Mouse (Mus musculus) lung, adult 18-20 months (tissue): Measurements from ENCODE around the gene Cast.

Experiments
- DNase-seq, 2 experiments: peaks; one replicate each; pipeline ENCODE4 v3.0.0; 2022; ENCODE audit warnings: mixed read lengths in 2 of 2

Gene Cast

DNA sequence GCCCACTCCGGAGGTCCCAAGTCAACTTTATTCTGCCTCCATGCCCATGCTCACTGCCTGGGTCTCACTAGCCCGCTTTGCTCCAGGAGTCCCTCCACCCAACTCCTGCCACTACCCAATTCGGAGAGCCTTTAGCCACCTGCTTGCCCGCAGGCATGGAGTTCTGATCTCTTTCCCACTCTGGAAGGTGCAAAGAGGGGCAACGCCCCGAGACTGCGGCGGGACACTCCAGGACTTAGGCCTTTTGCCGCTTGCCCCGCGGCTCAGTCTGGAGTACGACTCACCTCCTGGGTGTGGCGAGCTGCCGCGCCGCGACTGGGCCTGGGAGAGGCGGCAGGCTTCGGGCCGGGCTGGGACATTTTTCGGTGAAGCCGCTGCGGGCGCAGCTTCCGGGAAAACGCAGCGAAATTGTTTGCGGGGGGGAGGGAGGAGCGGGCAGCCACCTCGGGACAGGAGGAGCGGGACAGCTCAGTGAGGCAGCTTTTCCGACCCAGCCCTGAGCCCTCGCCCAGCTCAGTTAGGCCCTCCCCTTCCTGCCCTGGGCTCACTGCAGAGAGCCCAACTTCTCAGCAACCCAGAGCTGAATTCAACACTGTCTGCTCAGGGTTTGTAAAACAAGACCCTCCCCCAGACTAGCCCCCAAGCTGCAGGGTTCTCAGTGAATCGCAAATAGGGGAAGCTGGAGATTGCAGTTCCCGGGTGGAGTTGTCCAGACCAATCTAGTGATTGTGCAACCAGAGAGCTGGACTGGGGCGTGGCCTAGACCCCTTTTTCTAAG, at the start of gene Cast:
TSS of gene Cast (minus strand) at position 659 of the 778 bp plus-strand sequence.
- peak; percentile 73 to 79 for DNase-seq

DNA sequence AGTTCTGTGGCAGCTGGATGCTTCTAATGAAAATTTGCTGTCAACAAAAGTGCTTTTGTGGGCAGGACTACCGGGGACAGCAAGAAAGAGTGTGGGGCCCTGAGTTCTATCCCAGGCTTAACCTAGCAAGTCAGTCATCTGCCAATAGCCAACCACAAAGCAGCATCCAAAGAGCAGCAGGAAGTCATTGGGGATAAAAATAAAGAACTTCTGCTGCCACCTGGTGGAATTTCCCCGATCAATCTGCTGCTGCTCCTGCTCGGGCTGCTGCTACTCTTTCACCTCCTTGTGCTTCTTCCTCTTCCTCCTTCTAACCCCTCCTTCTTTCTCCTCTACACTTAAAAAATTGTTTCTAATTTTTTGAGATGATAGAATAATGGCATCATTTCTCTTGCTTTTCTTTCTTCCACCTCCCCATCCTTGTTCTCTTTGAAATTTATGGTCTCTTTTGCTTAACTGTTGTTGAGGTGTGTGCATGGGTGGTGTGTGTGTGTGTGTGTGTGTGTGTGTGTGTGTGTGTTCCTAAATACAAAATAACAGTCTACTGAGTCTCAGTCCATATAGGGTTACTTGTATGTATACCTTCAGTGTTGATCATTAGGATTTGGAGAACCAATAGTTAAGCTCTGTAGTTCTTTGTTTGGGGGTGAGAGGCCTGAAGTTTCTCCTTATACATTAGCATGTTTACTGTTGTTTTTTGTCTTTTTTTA, 45.9 kb upstream of the Cast start:
- DNase-seq, result peak; percentile 70 to 74

GRCm38 (mm10) chr13:74850823-74851222, 42.2 kb upstream of the Cast start:
- no peak for DNase-seq

GRCm38 (mm10) chr13:74845886-74846285, 37.3 kb upstream of the Cast start:
- no peak for DNase-seq

DNA sequence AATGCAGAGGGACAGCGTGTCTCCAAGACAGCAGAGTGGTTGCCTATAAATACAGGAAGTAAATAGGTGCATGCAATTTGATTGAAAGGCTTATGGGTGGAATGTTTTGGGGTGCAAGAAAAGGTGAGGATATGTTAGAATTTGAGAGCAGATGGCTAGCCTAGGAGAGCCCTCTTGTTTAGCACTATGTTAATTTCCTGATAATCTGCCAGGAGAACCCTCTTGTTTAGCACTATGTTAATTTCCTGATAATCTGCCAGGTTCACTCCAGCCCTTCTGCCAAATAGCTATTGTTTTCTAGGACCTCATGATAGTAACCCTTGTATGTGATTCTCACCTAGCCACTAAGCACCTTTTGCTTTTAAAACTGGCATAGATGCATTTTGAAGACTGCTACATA, 25.9 kb upstream of the Cast start:
- DNase-seq, result no peak

GRCm38 (mm10) chr13:74822095-74822494, 13.5 kb upstream of the Cast start:
- no peak for DNase-seq

DNA sequence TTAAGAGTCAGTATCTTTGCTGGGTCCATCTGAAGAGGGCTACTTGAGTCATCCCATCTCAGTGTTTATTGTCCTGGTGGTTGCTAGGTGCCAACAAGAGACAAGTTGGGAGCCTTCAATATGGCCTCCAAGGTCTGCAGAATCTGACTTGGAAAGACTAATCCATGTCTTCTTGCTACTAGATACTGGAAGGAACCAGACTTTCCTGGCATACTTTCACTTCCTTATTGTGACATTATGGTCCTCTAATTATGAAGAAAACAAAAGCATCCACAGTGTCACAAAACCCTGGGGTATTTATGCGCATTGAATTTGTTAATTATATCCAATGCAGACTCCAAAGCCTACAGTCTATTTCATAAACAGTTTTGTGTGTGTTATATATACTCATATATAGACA, 7.1 kb upstream of the Cast start:
- no peak for DNase-seq

DNA sequence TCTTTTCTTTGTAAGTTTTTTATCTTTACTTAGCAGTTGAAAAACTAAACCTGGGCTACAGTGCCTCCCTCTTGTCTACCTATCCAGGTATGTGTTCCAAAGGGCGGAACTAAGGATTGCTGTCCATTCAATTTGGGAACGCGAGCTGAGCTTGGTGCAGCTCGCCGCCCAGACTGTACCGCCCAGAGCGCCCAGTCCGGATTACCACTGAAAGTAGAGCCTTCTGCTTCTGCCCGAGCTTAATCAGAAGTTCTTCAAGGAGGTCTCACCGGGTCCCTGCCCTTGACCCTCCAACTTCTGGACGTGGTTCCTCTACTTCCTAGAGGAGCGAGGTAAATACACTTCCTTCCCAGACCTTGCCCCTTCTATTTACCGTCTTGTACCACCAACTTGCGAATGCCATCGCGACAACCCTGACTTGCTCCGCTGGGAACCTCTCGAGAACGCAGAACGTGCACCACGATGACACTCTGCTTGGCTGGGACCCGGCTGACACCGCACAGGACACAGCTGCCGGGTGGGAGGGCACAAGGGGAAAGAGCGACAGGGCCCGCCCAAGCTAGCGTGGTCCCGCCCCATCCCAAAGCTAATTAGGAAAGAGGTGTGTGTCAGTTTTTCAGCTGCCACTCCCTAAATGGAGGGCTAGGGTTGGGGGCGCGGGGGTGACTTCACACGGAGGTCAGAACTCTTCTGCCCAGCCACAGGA, 1.0 kb downstream of the Cast start:
- DNase-seq, result peak; percentile 88 to 91

- no peak for DNase-seq
These were observed 1.7 kb downstream of the Cast start for GRCm38 (mm10) chr13:74806934-74807333.

DNA sequence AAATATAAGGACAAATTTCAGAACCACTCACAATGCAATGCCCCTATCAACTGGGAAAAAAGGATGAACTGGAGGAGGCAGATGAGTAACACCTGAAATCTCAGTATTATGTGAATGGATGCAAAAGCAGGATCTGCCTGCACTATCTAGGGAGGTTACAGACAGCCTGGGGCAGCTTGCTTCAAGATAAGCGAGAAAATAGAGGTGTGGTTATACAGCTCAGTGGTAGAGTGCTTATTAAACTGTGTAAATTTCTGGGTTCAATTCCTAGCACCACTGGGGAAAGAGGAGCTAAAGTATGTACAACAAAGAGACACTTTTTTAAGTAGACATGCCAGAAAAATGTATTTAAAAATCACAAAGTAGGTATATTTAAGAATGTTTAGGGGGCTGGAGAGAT, 14.2 kb downstream of the Cast start:
- no peak for DNase-seq

- no peak for DNase-seq
These were observed 20.9 kb downstream of the Cast start for GRCm38 (mm10) chr13:74787681-74788080.

- DNase-seq, result no peak
These were observed 36.5 kb downstream of the Cast start for GRCm38 (mm10) chr13:74772151-74772550.

- DNase-seq, result peak; percentile 93 to 95
These were observed 38.1 kb downstream of the Cast start for GRCm38 (mm10) chr13:74770480-74770879.

- DNase-seq, result peak; percentile 6 to 30
These were observed 38.7 kb downstream of the Cast start for GRCm38 (mm10) chr13:74769871-74770270.

DNA sequence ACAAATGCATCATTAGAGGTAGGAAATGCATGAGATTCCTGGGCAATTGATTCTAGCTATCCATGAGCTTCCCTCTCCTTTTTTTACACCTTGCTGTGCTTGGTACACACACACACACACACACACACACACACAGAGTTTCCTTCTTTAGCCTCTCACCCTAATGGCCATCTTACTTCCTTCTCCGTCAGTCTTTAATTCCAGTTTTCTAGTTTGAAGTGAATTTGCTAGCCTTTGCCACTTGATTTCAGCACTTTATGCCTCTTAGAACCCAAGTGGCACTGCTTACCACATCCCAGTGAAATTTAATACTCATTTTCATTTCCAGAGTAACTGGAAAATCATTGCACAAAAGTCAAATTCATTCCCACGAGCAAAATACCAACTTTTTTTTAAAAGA, 41.4 kb downstream of the Cast start:
- DNase-seq, result peak in 1 of 2 experiments; percentile 25

GRCm38 (mm10) chr13:74762741-74763140, 45.9 kb downstream of the Cast start:
- no peak for DNase-seq

DNA sequence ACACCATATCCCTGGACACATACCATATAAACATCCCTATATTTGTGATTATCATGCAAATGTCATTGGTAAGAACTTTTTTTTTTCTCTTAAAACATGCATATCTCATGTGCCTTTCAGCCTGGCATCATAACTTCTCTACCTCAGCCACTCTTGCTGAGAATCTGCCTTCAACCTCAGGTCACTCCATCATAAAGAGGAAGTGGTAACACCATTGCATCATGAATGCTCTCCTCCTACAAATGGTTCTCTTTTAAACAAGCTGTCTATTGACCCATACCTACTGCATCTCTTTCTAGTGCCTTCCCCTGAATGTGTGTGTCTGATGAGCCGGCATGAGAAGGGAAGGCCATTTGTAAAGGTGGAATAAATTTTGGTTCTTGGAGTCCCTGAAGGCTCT, 49.5 kb downstream of the Cast start:
- no peak for DNase-seq

- DNase-seq, result no peak
These were observed 65.4 kb downstream of the Cast start for GRCm38 (mm10) chr13:74743219-74743618.

- DNase-seq, result no peak
These were observed 72.2 kb downstream of the Cast start for GRCm38 (mm10) chr13:74736396-74736795.

- no peak for DNase-seq
These were observed 72.8 kb downstream of the Cast start for GRCm38 (mm10) chr13:74735834-74736233.

- no peak for DNase-seq
These were observed 74.9 kb downstream of the Cast start for GRCm38 (mm10) chr13:74733726-74734125.

- DNase-seq, result no peak
These were observed 89.6 kb downstream of the Cast start for GRCm38 (mm10) chr13:74719002-74719401.

DNA sequence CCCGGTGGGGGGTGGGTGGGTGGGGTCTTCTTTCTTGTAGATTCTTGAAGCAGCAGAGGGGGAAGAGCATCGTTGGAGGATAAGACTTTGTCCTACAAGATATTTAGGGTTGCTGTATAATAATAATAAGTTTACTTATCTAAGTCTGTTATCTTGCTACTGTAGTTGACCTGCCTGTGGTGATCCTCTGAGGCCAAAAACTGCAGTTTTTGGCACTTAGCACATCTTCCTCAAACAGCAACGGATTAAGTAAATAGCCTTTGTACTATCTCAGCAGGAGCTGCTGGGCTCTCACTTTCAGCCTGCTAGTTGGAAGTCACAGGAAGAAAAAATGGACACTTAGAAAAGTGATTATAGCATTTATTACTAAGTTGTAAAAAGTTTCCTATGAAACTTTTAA, 112.4 kb downstream of the Cast start:
- no peak for DNase-seq
